Mouse (Mus musculus): ENCODE data around the gene Adcy7. TPM values are rescaled to one million over a fixed set of nuclear protein-coding genes. Genes with fewer than 3 reads are reported as not detected.

Gene Adcy7
- polyA plus RNA-seq, 1 experiment from 2014 or later, result 5.2 TPM

DNA sequence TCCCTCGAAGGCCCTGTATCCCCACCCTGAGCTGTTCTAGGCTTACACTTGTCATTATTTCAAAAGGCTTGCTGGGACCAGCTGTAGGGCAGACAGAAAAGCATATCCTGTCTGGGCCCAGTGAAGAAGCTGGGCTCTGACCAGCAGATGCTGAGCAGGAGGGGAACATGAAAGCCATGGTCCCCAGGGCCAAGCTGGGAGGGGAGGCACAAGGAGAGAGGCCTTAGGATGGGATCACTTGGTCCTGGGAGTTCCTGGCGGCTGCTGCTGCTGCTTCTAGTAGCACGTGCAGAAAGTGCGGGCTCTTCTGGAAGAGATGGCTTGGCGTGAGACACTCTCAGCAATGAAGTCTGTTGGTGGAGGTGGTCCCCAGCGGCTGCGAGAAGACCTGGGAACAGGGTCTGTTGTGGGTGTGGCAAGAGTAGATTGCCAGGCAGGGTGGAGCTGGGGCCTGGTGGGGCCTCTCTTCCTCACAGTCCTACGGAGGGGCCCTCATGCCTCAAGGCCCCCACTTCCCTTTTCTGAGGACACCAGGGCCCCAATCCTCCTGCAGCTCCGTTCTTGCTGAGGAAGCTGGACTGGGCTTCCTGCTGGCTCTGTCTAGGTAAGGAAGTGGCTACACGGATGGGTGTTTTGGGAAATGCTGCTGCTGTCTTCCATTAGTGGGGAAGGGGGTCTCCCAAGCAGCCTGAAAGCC is 27.9 kb downstream of the Adcy7 start:
- H3K27ac ChIP-seq (replicated peaks), result peak overlapping the region; percentile 13; the same call in 1 of the 2 replicates
- no peak for TF ChIP-seq EP300 (optimal IDR thresholded peaks at IDR 0.05)
- TF ChIP-seq CTCF (IDR thresholded peaks at IDR 0.05; ENCODE audit: low read depth), result no peak
- no peaks in the 10 kb centered on the region for H3K36me3 ChIP-seq (ENCODE audit: control insufficient read depth, insufficient read depth, low read length)
- no peak for DNase-seq (ENCODE audit: low spot score)
- 47% methylated on average over 10 of the region's 10 CpGs for WGBS
- H3K9me3 ChIP-seq (ENCODE audit: control insufficient read depth, low read length), result no peaks in the 10 kb centered on the region
- peak; percentile 31; the same call in 1 of the 2 replicates for ATAC-seq (ENCODE audit: low FRiP score, low TSS enrichment)
- no peak overlapping the region for H3K4me2 ChIP-seq (replicated peaks; ENCODE audit: low read depth)
- no peaks in the 10 kb centered on the region for H3K27me3 ChIP-seq (ENCODE audit: control insufficient read depth, insufficient read depth, low read length)
- H3K4me3 ChIP-seq (ENCODE audit: low read depth, low read length), result no peak overlapping the region
- H3K9ac ChIP-seq (ENCODE audit: low read length), result no peak overlapping the region
- H3K4me1 ChIP-seq (replicated peaks; ENCODE audit: control insufficient read depth, insufficient read depth), result no peaks in the 10 kb centered on the region

DNA sequence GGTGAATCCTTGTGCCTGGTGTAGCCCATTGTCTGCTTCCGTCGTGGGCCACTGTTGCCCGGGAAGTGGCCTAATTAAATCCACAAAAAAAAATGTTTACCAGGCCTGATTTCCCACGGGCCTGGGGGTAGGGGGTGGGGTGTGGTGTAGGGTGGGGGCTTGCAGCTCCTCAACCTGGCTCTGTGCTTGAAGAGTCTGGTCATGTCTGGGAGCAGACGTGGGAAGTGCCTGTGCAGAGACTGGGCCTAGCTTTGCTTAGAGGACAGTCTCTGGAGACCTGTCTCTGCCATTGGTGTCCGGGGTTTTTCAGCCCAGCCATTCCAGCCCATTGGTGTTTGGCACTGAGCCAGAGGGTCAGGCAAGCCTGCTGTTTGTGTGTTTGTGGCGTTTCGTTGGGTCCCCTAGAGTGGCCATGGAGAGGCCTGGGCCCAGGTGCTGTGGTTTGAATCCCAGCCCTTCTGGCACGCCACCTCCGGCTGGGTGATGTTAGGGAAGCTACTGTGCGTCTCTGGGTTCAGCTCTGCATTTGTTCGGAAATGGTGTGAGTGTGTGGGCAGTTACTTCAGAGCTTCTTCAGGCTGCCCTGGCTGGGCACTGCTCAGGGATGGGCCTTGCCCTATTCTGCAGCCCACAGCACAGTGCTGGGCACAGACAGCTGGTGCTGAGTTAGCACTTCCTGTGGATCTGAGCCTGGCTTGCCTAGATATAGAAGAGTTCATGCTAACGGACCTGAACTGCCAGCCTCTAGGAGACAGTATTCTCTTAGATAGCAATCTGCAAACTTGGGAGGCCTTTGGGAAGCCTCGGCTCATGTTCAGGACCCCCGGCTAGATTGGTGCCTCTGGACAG is 29.6 kb downstream of the Adcy7 start:
- DNase-seq (ENCODE audit: low spot score) (no peak), ATAC-seq (ENCODE audit: low FRiP score, low TSS enrichment) (no peak)
- Histone ChIP-seq H3K27me3 (ENCODE audit: control insufficient read depth, insufficient read depth, low read length) (no peaks in the 10 kb centered on the region), H3K27ac (replicated peaks) (no peak overlapping the region), H3K4me1 (replicated peaks; ENCODE audit: control insufficient read depth, insufficient read depth) (no peaks in the 10 kb centered on the region), H3K9ac (ENCODE audit: low read length) (no peak overlapping the region), H3K4me2 (replicated peaks; ENCODE audit: low read depth) (no peak overlapping the region), H3K36me3 (ENCODE audit: control insufficient read depth, insufficient read depth, low read length) (no peaks in the 10 kb centered on the region), H3K9me3 (ENCODE audit: control insufficient read depth, low read length) (no peaks in the 10 kb centered on the region), H3K4me3 (ENCODE audit: low read depth, low read length) (no peak overlapping the region)
- WGBS, result 77% methylated on average over 15 of the region's 15 CpGs
- TF ChIP-seq EP300 (optimal IDR thresholded peaks at IDR 0.05), result no peak
- TF ChIP-seq CTCF (IDR thresholded peaks at IDR 0.05; ENCODE audit: low read depth), result no peak

DNA sequence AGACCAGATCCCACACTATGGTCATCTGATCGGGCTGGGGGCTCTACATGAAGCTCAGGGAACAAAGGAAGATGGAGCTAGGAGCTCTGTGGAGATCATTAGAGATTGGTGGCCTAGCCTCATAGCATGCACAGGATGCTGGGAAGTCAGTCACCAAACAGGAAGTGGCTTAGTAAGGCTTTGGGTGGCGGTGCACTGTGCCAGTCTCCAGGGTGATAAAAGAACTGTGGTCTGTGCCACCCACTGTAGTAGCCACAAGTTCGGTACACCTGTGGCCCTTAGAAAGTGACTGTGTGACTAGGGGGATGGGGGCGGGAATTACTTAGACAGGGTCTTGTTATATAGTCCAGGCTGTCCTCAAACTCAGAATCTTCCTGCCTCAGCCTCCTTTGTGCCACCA is 33.6 kb downstream of the Adcy7 start:
- no peak for TF ChIP-seq CTCF (IDR thresholded peaks at IDR 0.05; ENCODE audit: low read depth)
- no peak for TF ChIP-seq EP300 (optimal IDR thresholded peaks at IDR 0.05)
- Histone ChIP-seq H3K27ac (replicated peaks) (no peak overlapping the region), H3K36me3 (ENCODE audit: control insufficient read depth, insufficient read depth, low read length) (no peaks in the 10 kb centered on the region), H3K4me1 (replicated peaks; ENCODE audit: control insufficient read depth, insufficient read depth) (no peaks in the 10 kb centered on the region), H3K4me2 (replicated peaks; ENCODE audit: low read depth) (no peak overlapping the region), H3K9ac (ENCODE audit: low read length) (no peak overlapping the region), H3K9me3 (ENCODE audit: control insufficient read depth, low read length) (no peaks in the 10 kb centered on the region), H3K27me3 (ENCODE audit: control insufficient read depth, insufficient read depth, low read length) (no peaks in the 10 kb centered on the region), H3K4me3 (ENCODE audit: low read depth, low read length) (no peak overlapping the region)
- WGBS, result 86% methylated on average over 4 of the region's 4 CpGs
- no peak for ATAC-seq (ENCODE audit: low FRiP score, low TSS enrichment)
- no peak for DNase-seq (ENCODE audit: low spot score)

DNA sequence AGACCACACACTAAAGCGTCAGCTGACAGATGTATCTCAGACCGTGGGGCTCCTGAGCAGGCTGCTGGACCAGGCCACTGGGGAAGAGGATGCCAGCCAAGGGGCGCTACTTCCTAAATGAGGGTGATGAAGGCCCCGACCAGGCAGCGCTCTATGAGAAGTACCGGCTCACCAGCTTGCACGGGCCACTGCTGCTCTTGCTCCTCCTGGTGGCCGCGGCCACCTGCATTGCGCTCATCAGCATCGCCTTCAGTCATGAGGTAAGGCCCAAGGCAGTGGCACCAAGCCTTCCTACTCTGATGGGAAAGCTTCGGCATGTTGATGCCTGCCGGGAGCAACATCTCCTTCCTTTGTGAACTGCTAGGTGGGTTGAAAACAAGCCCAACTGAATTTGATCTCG is 34.3 kb downstream of the Adcy7 start:
- peak; percentile 44 for DNase-seq (ENCODE audit: low spot score)

DNA sequence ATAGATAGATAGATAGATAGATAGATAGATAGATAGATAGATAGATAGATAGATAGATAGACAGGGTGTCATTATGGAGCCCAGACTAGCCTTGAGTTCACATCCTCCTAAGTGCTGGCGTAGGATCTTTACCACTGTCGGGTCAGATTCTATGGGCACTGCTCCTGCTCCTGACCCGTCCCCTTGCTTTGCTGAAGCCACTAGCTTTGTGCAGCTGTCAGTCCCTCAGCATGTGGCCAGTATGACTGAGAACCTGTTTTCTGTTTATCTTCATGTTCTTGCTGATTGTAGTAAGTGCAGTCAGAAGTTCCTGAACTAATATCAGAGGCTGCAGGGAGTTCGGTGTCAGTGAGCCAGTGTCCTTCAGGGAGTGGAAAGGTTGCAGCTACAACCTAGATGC is 35.5 kb downstream of the Adcy7 start:
- Histone ChIP-seq H3K4me2 (replicated peaks; ENCODE audit: low read depth) (no peak overlapping the region), H3K36me3 (ENCODE audit: control insufficient read depth, insufficient read depth, low read length) (no peaks in the 10 kb centered on the region), H3K4me3 (ENCODE audit: low read depth, low read length) (no peak overlapping the region), H3K9me3 (ENCODE audit: control insufficient read depth, low read length) (no peaks in the 10 kb centered on the region), H3K27me3 (ENCODE audit: control insufficient read depth, insufficient read depth, low read length) (no peaks in the 10 kb centered on the region), H3K4me1 (replicated peaks; ENCODE audit: control insufficient read depth, insufficient read depth) (no peaks in the 10 kb centered on the region), H3K9ac (ENCODE audit: low read length) (no peak overlapping the region), H3K27ac (replicated peaks) (no peak overlapping the region)
- no peak for TF ChIP-seq CTCF (IDR thresholded peaks at IDR 0.05; ENCODE audit: low read depth)
- no peak for TF ChIP-seq EP300 (optimal IDR thresholded peaks at IDR 0.05)
- WGBS, result 92% methylated on average over 4 of the region's 4 CpGs
- DNase-seq (ENCODE audit: low spot score), result no peak
- ATAC-seq (ENCODE audit: low FRiP score, low TSS enrichment), result no peak

More for the DNA sequence above, 34.3 kb downstream of the Adcy7 start:
- Histone ChIP-seq H3K4me2 (replicated peaks; ENCODE audit: low read depth) (no peak overlapping the region), H3K9me3 (ENCODE audit: control insufficient read depth, low read length) (no peaks in the 10 kb centered on the region), H3K9ac (ENCODE audit: low read length) (no peak overlapping the region), H3K27ac (replicated peaks) (no peak overlapping the region), H3K36me3 (ENCODE audit: control insufficient read depth, insufficient read depth, low read length) (no peaks in the 10 kb centered on the region), H3K27me3 (ENCODE audit: control insufficient read depth, insufficient read depth, low read length) (no peaks in the 10 kb centered on the region), H3K4me1 (replicated peaks; ENCODE audit: control insufficient read depth, insufficient read depth) (no peaks in the 10 kb centered on the region), H3K4me3 (ENCODE audit: low read depth, low read length) (no peak overlapping the region)
- ATAC-seq (ENCODE audit: low FRiP score, low TSS enrichment), result no peak
- TF ChIP-seq EP300 (optimal IDR thresholded peaks at IDR 0.05) (no peak), CTCF (IDR thresholded peaks at IDR 0.05; ENCODE audit: low read depth) (peak; percentile 70)
- WGBS, result 64% methylated on average over 14 of the region's 14 CpGs

Measured in stomach, postnatal 0 days (tissue).